Mouse (Mus musculus) spleen, adult 12 weeks (tissue): ENCODE measurements around the gene Ltf.

ENCODE experiments used
- DNase-seq: peaks from one replicate; pipeline ENCODE4 v3.0.0; 2022; ENCODE audit warnings: low spot score

The Ltf gene

GRCm38 (mm10) chr9:111087960-111088359, 68.9 kb downstream of the Ltf start:
- no peak for DNase-seq

DNA sequence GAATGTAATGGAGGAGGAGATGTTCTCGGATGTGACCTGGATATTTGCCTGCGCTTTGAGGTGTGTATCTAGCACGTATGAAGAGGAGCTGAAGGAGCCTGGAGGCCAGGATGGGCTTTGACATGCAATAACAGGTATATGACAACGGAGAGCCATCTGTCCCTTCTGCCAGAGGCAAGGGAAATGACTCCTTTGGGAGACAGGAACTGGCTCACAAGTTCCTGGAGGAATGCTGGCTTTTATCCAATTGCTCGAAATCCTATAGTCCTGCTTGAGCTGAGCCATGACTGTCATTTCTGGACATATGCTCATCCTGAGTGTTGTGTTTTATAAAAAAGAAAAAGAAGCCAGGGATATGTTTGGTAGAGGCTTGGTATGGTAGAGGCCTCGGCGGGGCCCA, 69.8 kb downstream of the Ltf start:
- DNase-seq, result no peak
